27 mouse cellular contexts compared by ENCODE assay signal in genomic region chr11:118405311-118405710, GRCm38 (mm10). TPM values are rescaled to one million over a fixed set of nuclear protein-coding genes. Genes with fewer than 3 reads are reported as not detected.
DNase-seq lines count a peak whose midpoint lies in the region; ATAC-seq and TF ChIP-seq lines count a peak whose summit lies in the region.
"Had no signal": no experiment of that assay in that cellular context is flagged by ENCODE, and none has a peak within 500 bp of the region (broad histone marks: within the 10 kb centered on the region; RNA-seq: fewer than 3 reads in every experiment).

No protein-coding gene starts in this region.

- no peak for ATAC-seq in megakaryocyte progenitor cell, adult 5-6 weeks (replicated peaks; ENCODE audit: poor library complexity)
- ATAC-seq: CD4-positive, CD25-positive, alpha-beta regulatory T cell, adult 4 months; forebrain, postnatal 0 days; intestine, postnatal 0 days; lung, postnatal 0 days; midbrain, embryonic 15.5 days had no signal

- no peaks in the 10 kb centered on the region for H3K9me3 ChIP-seq in CH12.LX (replicated peaks; ENCODE audit: low read length)
- H3K9me3 ChIP-seq: heart, embryonic 12.5 days; limb, embryonic 10.5 days; limb, embryonic 15.5 days; liver, embryonic 13.5 days; midbrain, embryonic 10.5 days; midbrain, embryonic 15.5 days; neural tube, embryonic 15.5 days; stomach, embryonic 15.5 days had no signal

- no peaks in the 10 kb centered on the region for H3K79me2 ChIP-seq in CH12.LX (replicated peaks; ENCODE audit: control insufficient read depth, extremely low read depth, insufficient read depth, poor library complexity, severe bottlenecking)

- H3K4me1 ChIP-seq in CH12.LX (ENCODE audit: control insufficient read depth in 1 of 2, insufficient read depth in 2 of 2): peaks cover 36 to 53% of the 10 kb centered on the region in 2 experiments
- H3K4me1 ChIP-seq: midbrain, embryonic 15.5 days had no signal

- no peak overlapping the region for H3K27ac ChIP-seq in gastrocnemius, adult 2 months
- peak overlapping the region; percentile 96 for H3K27ac ChIP-seq in CH12.LX (ENCODE audit: insufficient read depth, low read depth)
- H3K27ac ChIP-seq: heart, adult 2 months; hindbrain, embryonic 14.5 days; limb, embryonic 10.5 days; limb, embryonic 15.5 days; liver, embryonic 13.5 days; midbrain, embryonic 10.5 days; midbrain, embryonic 15.5 days; neural tube, embryonic 15.5 days had no signal

- dilution Hi-C loops in CH12.LX (cut with MboI; ENCODE audit: extremely low pct_ligation_motif_present, extremely low pct_unique_long_range_greater_than_20kb, low sequenced_read_pairs): no loop called here

- peaks cover 35 to 50% of the 10 kb centered on the region in 2 experiments for H3K36me3 ChIP-seq in CH12.LX (replicated peaks in 1 of 2; ENCODE audit: control insufficient read depth in 1 of 2, insufficient read depth in 1 of 2, low read length in 1 of 2)

- 0 out of 2 replicates have a peak overlapping the region, but pooled peaks have one; percentile 8 for H3K9ac ChIP-seq in CH12.LX (ENCODE audit: insufficient read depth, low read depth)
- H3K9ac ChIP-seq: forebrain, postnatal 0 days; heart, embryonic 12.5 days; hindbrain, embryonic 14.5 days; limb, embryonic 15.5 days; liver, embryonic 13.5 days; midbrain, embryonic 15.5 days; neural tube, embryonic 15.5 days; stomach, embryonic 15.5 days had no signal

- TF ChIP-seq CTCF in gastrocnemius, adult 2 months (IDR thresholded peaks at IDR 0.05): no peak
- no peak for TF ChIP-seq CTCF in CH12.LX (conservative IDR thresholded peaks at IDR 0.05 in 1 of 2, IDR thresholded peaks at IDR 0.05 in 1 of 2; ENCODE audit: low read depth in 2 of 2, low read length in 2 of 2)

- TF ChIP-seq RAD21 in CH12.LX (IDR thresholded peaks at IDR 0.05; ENCODE audit: low read depth, low read length): no peak

- peak; percentile 14 for DNase-seq in gastrocnemius, adult 2 months
- no peak for DNase-seq in gastrocnemius, postnatal 10 days
- peak; percentile 1 for DNase-seq in layer of hippocampus, adult 9-11 months
- DNase-seq in layer of hippocampus, postnatal 10 days (ENCODE audit: low spot score in 2 of 2): no peak
- DNase-seq in testis, postnatal 10 days (ENCODE audit: low spot score): peak; percentile 33
- DNase-seq in testis, postnatal 14 days (ENCODE audit: low spot score): no peak
- DNase-seq in CH12.LX (ENCODE audit: extremely low read depth): no peak
- DNase-seq: adrenal gland, postnatal 25 days; forebrain, postnatal 0 days; kidney, adult 9 months; liver, embryonic 13.5 days; right cerebral cortex, postnatal 25 days had no signal

- no peak for TF ChIP-seq POLR2A in CH12.LX (IDR thresholded peaks at IDR 0.05; ENCODE audit: low read depth, low read length)

- no peak overlapping the region for H3K4me3 ChIP-seq in gastrocnemius, adult 2 months
- peak overlapping the region in 1 of 3 experiments; percentile 22 for H3K4me3 ChIP-seq in CH12.LX (replicated peaks in 1 of 3; ENCODE audit: low read depth in 2 of 3, low read length in 2 of 3, poor library complexity in 1 of 3)
- H3K4me3 ChIP-seq: erythroblast, embryonic 14.5 days; heart, adult 2 months; heart, embryonic 12.5 days; limb, embryonic 10.5 days; limb, embryonic 15.5 days; liver, embryonic 13.5 days; midbrain, embryonic 10.5 days; midbrain, embryonic 15.5 days; neural tube, embryonic 15.5 days; stomach, embryonic 15.5 days had no signal

- TF ChIP-seq EP300 in CH12.LX (IDR thresholded peaks at IDR 0.05; ENCODE audit: low read length): no peak

- intact Hi-C loops in gastrocnemius, adult 2 months (cut with DNase I): no loop called here

- no peaks in the 10 kb centered on the region for H3K27me3 ChIP-seq in CH12.LX (replicated peaks)
- H3K27me3 ChIP-seq: heart, embryonic 12.5 days; limb, embryonic 15.5 days; liver, embryonic 13.5 days; midbrain, embryonic 15.5 days; neural tube, embryonic 15.5 days; stomach, embryonic 15.5 days had no signal

- in situ Hi-C loops in CH12.LX (cut with MboI; ENCODE audit: low pct_ligation_motif_present, low pct_unique_long_range_greater_than_20kb, low sequenced_read_pairs): no loop called here

- H3K4me2 ChIP-seq in CH12.LX (ENCODE audit: insufficient read depth, low read depth, poor library complexity, severe bottlenecking): peak overlapping the region; percentile 24; the same call in 1 of the 2 replicates
- H3K4me2 ChIP-seq: heart, embryonic 12.5 days; hindbrain, embryonic 14.5 days; limb, embryonic 15.5 days; liver, embryonic 13.5 days; midbrain, embryonic 15.5 days; neural tube, embryonic 15.5 days; stomach, embryonic 15.5 days had no signal

TF ChIP-seq in CH12.LX, 34 proteins besides CTCF, POLR2A, EP300 and RAD21:
- peak; percentile 59; the same call in 1 of the 2 replicates for TF ChIP-seq POLR2AphosphoS2 (IDR thresholded peaks at IDR 0.05; ENCODE audit: low read depth, low read length)
- TF ChIP-seq NRF1 (IDR thresholded peaks at IDR 0.05; ENCODE audit: low read depth, low read length): no peak
- 0 out of 2 replicates have a peak, but pooled peaks have one; percentile 24 for TF ChIP-seq CHD1 (IDR thresholded peaks at IDR 0.05; ENCODE audit: low read depth, low read length)

RNA-seq across cellular contexts. Expression of gene Lgals3bp, which starts 3.4 kb away (rescaled TPM):
- total RNA-seq in gastrocnemius, adult 2 months (2021): 10 to 100 TPM; 12.0 to 17.0 TPM
- 10 to 100 TPM; 10.7 to 18.2 TPM for total RNA-seq in gastrocnemius, postnatal 10 days (2021)
- total RNA-seq in layer of hippocampus, postnatal 10 days (2021): 10 to 100 TPM in 1 of 2 experiments, 1 to 10 TPM in 1; 9.3 to 10.7 TPM
- total RNA-seq in CH12.LX (2012; rRNA removed): 67.3 and 93.0 TPM in 2 replicates
- total RNA-seq in CH12.LX (2014; rRNA removed): 134 and 146 TPM in 2 replicates
- 310 and 338 TPM in 2 replicates for polyA plus RNA-seq in CH12.LX (2012; ENCODE audit: insufficient read length, low read depth)
- 92.3 and 118 TPM in 2 replicates for total RNA-seq in megakaryocyte progenitor cell, adult 5-6 weeks (2015)
- 51.7 and 56.3 TPM in 2 replicates for total RNA-seq in megakaryocyte progenitor cell, adult 5-6 weeks (2017)

RNA-seq across cellular contexts. Expression of gene Cant1, which starts 13.6 kb away (rescaled TPM):
- total RNA-seq in gastrocnemius, adult 2 months (2021): 10 to 100 TPM; 10.7 to 11.6 TPM
- total RNA-seq in gastrocnemius, postnatal 10 days (2021): 10 to 100 TPM; 13.1 to 14.9 TPM
- total RNA-seq in layer of hippocampus, postnatal 10 days (2021): 10 to 100 TPM; 37.9 to 39.6 TPM
- total RNA-seq in CH12.LX (2012; rRNA removed): 36.7 and 40.2 TPM in 2 replicates
- total RNA-seq in CH12.LX (2014; rRNA removed): 25.1 and 28.8 TPM in 2 replicates
- polyA plus RNA-seq in CH12.LX (2012; ENCODE audit: insufficient read length, low read depth): 31.2 and 31.8 TPM in 2 replicates
- 17.6 and 19.2 TPM in 2 replicates for total RNA-seq in megakaryocyte progenitor cell, adult 5-6 weeks (2015)
- total RNA-seq in megakaryocyte progenitor cell, adult 5-6 weeks (2017): 18.7 and 20.0 TPM in 2 replicates

RNA-seq across cellular contexts. Expression of gene C1qtnf1, which starts 22.7 kb away (rescaled TPM):
- 10 to 100 TPM in 1 of 2 experiments, 1 to 10 TPM in 1; 7.9 to 12.6 TPM for total RNA-seq in gastrocnemius, adult 2 months (2021)
- total RNA-seq in gastrocnemius, postnatal 10 days (2021): 10 to 100 TPM; 31.8 to 37.4 TPM
- 1 to 10 TPM; 4.2 to 4.9 TPM for total RNA-seq in layer of hippocampus, postnatal 10 days (2021)
- total RNA-seq in CH12.LX (2012; rRNA removed) (0.13 and 0.76 TPM in 2 replicates), CH12.LX (2014; rRNA removed) (0.15 and 0.19 TPM in 2 replicates)
- 0.12 TPM in 1 of 2 replicates, not detected in the other for polyA plus RNA-seq in CH12.LX (2012; ENCODE audit: insufficient read length, low read depth)
- total RNA-seq in megakaryocyte progenitor cell, adult 5-6 weeks (2015): not detected in 2 replicates
- total RNA-seq in megakaryocyte progenitor cell, adult 5-6 weeks (2017): not detected in 2 replicates
- total RNA-seq: hematopoietic stem cell, adult 5-6 weeks had no signal
- polyA plus RNA-seq: CD4-positive, CD25-positive, alpha-beta regulatory T cell, adult 4 months; erythroblast, embryonic 14.5 days had no signal

RNA-seq across cellular contexts. Expression of gene Timp2, which starts 49.8 kb away (rescaled TPM):
- total RNA-seq in gastrocnemius, adult 2 months (2021): 100 to 1,000 TPM in 1 of 2 experiments, 10 to 100 TPM in 1; 70.1 to 115 TPM
- 100 to 1,000 TPM; 151 to 185 TPM for total RNA-seq in gastrocnemius, postnatal 10 days (2021)
- 100 to 1,000 TPM; 255 to 337 TPM for total RNA-seq in layer of hippocampus, postnatal 10 days (2021)
- total RNA-seq in CH12.LX (2012; rRNA removed): 0.34 and 0.38 TPM in 2 replicates
- total RNA-seq in CH12.LX (2014; rRNA removed): 0.12 TPM in 1 of 2 replicates, not detected in the other
- 0.57 TPM in 1 of 2 replicates, not detected in the other for polyA plus RNA-seq in CH12.LX (2012; ENCODE audit: insufficient read length, low read depth)
- 7.4 and 9.5 TPM in 2 replicates for total RNA-seq in megakaryocyte progenitor cell, adult 5-6 weeks (2015)
- 9.7 and 10.1 TPM in 2 replicates for total RNA-seq in megakaryocyte progenitor cell, adult 5-6 weeks (2017)

Comparison
In these comparisons a context has a peak if more than half of its experiments do, and no peak if none do; other contexts are left out.
1. DNase-seq: peak in gastrocnemius, adult 2 months (single experiment), layer of hippocampus, adult 9-11 months (single experiment) and testis, postnatal 10 days (single experiment); none in gastrocnemius, postnatal 10 days (single experiment), layer of hippocampus, postnatal 10 days (0 of 2), testis, postnatal 14 days (single experiment) and CH12.LX (single experiment).